Mouse (Mus musculus): ENCODE data around the gene Hfe2. TPM values are rescaled to one million over a fixed set of nuclear protein-coding genes. Genes with fewer than 3 reads are reported as not detected.
A peak's percentile ranks its signal among the peaks of the same experiment; 100 is the strongest.

The Hfe2 gene
- polyA plus RNA-seq, 1 experiment: 0.11 TPM

DNA sequence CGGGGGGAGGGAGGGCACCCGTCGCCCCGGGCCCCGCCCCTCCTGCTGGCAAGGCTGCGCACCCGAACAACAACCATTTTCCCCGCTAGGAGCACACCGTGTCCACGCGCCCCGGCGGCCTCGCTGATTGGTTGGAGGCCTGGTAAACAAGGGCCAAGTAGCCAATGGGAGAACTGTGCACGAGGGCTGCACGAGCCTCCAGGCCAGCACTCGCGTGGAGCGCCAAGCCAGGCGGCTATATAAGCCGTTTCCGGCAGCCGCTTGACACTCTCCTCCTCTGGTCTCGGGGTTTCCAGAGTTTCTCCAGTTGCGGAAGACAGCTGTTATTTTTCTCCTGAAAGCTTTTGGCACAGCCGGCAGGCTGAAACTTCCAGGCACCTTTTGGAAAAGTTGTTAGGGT, 32.7 kb downstream of the Hfe2 start, which contains the start of gene Txnip:
Txnip (plus strand) TSS at position 264 of the 400 bp plus-strand sequence.
- peak; percentile 100 for DNase-seq (ENCODE audit: low spot score)

DNA sequence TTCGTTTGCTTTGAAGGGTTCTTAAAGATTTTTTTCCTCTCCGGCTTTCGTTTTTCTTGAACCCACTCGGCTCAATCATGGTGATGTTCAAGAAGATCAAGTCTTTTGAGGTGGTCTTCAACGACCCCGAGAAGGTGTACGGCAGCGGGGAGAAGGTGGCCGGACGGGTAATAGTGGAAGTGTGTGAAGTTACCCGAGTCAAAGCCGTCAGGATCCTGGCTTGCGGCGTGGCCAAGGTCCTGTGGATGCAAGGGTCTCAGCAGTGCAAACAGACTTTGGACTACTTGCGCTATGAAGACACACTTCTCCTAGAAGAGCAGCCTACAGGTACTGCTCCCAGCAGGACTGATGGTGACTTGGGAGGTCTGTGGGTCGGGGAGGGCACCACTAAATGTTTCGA, 33.2 kb downstream of the Hfe2 start:
- DNase-seq (ENCODE audit: low spot score): no peak

- DNase-seq (ENCODE audit: low spot score): no peak
Observed at GRCm38 (mm10) chr3:96558668-96559196, 33.8 kb downstream of the Hfe2 start.

DNA sequence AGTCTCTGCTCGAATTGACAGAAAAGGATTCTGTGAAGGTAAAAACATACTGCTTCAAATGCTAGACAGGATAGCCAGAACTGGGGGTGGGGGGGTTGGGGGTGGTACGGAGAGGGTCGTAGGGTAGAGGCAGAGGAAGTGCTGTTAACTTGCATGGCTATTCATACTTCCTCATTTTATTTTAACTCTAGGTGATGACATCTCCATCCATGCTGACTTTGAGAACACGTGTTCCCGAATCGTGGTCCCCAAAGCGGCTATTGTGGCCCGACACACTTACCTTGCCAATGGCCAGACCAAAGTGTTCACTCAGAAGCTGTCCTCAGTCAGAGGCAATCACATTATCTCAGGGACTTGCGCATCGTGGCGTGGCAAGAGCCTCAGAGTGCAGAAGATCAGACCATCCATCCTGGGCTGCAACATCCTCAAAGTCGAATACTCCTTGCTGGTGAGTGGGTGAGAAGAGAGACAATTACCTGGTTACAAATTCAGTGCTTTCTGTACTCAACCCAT, 34.5 kb downstream of the Hfe2 start:
- DNase-seq (ENCODE audit: low spot score): no peak

DNA sequence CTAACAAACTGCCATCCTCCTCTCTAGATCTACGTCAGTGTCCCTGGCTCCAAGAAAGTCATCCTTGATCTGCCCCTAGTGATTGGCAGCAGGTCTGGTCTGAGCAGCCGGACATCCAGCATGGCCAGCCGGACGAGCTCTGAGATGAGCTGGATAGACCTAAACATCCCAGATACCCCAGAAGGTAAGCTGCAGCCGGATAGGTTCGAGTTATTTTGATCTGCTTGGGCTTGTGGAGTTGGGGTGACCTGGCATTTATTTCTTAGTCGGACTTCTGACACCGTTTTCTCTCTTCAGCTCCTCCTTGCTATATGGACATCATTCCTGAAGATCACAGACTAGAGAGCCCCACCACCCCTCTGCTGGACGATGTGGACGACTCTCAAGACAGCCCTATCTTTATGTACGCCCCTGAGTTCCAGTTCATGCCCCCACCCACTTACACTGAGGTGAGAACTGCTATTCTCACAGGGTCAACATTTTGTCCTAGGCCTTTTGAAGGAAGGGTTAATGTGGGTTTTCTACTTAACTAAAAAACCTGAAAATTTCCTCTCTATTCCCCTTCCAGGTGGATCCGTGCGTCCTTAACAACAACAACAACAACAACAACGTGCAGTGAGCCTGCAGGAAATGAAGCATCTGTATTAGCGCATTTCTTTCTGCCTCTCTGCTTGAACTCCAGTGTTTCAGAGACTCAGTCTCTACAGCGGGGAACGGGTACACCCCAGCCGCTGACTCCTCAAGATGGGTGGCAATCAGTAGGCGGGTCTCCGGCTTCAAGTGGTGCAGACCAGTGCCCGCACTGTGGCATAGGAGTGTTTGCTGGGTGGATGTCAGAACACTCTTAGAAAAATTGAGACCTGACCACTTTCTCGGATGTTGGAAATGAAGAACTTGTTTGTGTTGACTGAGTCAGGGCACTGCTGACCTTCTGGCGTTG, 35.2 kb downstream of the Hfe2 start:
- no peak for DNase-seq (ENCODE audit: low spot score)

DNA sequence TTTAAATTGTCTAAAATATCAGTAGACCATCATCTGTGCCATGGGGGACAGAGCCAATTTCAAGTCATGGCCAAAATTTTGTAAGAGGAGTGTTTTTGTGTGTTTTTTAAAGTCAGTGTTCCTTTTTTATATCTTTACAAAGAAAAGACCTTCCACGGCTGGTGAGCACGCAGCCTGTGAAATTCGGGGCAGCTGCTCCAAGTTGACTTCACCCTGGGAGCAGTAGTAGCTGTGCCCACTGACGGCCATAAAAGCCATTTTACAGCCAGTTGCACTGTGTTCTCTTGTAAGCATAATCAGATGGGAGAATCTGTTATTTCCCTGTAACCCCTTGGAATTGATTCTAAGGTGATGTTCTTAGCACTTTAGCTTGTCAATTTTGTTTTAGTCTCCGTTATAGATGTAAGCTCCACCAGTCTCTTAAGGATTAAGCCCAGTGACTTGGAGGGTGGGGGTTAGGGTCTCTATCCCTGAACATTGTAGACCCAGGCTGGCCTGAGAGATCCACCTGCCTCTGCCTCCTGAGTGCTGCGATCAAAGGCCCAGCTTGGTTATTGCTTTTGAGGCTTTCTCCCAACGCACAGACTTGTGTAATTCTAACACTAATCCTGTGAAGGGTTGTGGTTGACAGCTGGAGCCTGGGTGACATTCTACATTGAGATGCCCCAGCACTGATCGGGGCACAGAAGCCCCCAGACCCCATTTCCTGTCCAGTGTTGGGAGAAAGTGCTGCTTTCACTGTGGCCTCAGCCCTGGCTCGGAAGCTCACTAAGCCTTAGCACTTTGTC, 36.1 kb downstream of the Hfe2 start:
- DNase-seq (ENCODE audit: low spot score): no peak

DNA sequence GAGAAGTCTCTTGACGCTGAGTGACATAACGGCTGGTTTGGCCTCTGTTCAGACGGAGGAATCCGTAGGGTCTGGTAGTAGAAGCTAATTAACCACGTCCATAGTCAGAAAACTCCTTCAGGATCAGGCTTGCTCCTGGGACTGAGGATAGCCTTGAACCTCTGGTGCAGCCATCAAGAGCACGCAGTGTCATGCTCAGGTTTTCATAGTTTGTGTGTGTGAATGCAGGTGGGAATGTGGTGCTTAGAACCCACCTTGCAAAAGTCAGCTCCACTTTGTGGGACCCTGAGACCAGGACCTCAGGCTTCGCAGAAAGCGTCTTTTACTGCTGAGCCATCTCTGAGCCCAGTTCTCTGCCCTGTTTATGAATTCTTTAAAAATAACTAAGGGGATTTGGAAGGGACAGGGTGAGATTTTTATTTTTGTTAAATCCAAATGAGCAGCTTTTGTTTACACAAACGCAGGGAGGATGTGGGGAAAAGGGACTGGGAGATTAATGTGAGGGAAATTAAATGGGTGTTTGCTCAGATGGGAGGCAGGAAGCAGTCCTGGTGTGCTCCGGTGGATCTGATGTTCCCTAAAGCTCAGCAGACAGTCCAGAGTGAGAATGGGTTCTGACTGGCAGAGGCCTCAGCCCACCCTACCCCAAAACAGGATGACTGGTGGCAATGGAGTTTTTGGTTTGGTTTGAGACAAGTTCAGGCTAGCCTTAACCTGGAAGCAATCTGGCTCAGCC, 37.1 kb downstream of the Hfe2 start:
- no peak for DNase-seq (ENCODE audit: low spot score)

- DNase-seq (ENCODE audit: low spot score): no peak
Observed at GRCm38 (mm10) chr3:96563267-96563666, 38.3 kb downstream of the Hfe2 start.

- no peak for DNase-seq (ENCODE audit: low spot score)
Observed at GRCm38 (mm10) chr3:96563911-96564632, 39.1 kb downstream of the Hfe2 start.

DNA sequence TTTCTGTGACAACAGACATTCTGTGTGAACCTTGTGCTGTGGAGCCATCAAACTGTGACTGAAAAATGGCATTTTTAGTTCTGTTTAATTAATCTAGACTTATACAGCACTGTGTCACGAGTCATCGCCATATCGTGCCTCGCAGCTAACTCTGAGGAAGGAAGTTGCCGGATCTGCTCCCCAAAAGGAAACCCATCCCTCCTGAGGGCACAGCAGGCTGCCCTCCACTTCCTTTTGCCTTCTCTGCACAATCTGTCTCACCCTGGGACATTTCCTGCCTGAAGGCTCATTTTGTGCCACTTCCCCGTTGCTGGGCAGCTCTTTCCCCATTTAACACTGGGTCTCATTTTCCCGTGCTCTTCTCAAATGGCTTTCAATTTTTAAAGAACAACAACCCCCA, 39.7 kb downstream of the Hfe2 start:
- no peak for DNase-seq (ENCODE audit: low spot score)

DNA sequence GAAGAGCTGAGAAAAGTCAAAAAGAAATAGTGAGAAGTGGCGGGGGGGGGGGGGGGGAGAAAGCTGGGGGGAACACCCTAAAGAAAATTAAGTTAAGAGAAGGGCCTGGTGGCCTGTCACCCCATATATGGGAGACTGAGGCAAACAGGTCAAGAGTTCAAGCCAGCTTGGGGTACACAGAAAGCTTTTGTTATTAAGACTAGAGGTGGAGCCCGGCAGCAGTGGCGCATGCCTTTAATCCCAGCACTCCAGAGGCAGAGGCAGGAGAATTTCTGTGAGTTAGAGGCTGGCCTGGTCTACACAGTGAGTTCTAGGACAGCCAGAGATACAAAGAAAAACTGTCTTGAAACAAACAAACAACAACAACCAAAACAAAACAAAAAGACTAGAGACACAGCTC, 40.1 kb downstream of the Hfe2 start:
- DNase-seq (ENCODE audit: low spot score): no peak

GRCm38 (mm10) chr3:96566661-96567450, 41.9 kb downstream of the Hfe2 start:
- no peak for DNase-seq (ENCODE audit: low spot score)

DNA sequence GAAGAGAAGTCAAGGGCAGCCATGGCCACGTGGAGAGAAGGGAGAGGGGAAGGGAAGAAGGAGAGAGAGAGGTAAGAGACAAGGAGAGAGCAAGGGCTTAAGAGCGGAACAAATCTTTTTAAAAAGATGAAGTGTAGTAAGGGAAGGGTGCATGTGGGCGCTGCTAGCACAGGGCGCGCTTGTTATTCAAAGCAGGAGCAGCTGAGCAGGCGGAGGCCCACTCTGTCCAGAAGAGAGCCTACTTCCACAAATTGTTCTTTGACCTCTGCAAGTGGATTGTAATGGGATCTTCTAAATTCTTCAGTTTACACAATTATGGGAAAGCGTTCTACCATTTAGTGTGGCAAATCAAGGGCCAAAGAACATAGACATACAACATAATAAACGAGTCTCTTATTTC, 43.6 kb downstream of the Hfe2 start:
- DNase-seq (ENCODE audit: low spot score): no peak

DNA sequence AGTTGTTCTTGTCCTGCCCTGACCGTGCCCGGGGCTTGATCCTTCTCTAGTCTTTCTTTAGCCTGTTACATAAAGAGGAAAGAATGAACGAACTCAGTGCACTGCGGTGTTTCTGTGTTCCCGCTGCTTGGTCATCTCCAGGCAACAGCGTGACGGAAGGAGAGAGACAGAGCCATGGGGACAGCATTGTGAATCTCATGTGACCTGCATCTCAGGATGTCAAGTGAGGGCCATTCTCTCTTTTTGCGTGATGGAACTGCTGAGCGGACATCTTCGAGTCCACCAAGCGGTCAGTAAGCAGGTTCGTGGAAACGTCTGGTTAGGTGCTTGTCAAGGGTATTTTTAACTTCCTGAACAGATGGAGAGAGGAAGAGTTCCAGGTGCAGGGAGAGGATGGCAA, 44.5 kb downstream of the Hfe2 start:
- no peak for DNase-seq (ENCODE audit: low spot score)

GRCm38 (mm10) chr3:96569966-96570605, 45.1 kb downstream of the Hfe2 start:
- DNase-seq (ENCODE audit: low spot score): no peak

DNA sequence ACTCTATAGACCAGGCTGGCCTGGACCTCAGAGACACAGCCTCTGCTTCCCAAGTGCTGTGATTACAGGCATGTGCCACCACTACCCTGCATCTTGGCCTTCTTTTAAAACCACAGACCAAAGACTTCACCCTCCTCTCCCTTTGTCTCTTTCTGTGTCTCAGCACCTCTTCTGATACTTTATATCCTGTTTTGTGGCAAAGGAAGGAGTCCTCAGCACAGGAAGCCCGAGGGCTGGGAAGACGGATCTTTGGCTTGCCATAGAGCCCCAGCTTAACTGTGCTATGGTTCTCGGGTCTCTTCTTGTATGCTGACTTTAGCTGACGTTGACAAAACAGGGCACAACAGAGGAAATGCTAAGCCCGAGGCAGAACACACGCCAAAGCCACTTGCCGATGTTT, 45.7 kb downstream of the Hfe2 start:
- no peak for DNase-seq (ENCODE audit: low spot score)

- no peak for DNase-seq (ENCODE audit: low spot score)
Observed at GRCm38 (mm10) chr3:96571336-96571735, 46.4 kb downstream of the Hfe2 start.

- no peak for DNase-seq (ENCODE audit: low spot score)
Observed at GRCm38 (mm10) chr3:96571896-96572698, 47.1 kb downstream of the Hfe2 start.

Measured in urinary bladder, adult 2 months (tissue).